Mouse (Mus musculus) midbrain, postnatal 0 days (tissue): ENCODE measurements around the gene Zfp385b. TPM values are rescaled to one million over a fixed set of nuclear protein-coding genes. Genes with fewer than 3 reads are reported as not detected.
A peak's percentile ranks its signal among the peaks of the same experiment; 100 is the strongest.

ENCODE experiments used
- ATAC-seq: fragments of 200-750 bp; cut with Nextera tagmentation; 2 replicates; pipeline ENCODE4 v1.8.0; 2017; ENCODE audit warnings: moderate number of reproducible peaks, mild to moderate bottlenecking, moderate TSS enrichment, moderate library complexity; ENCODE audit not compliant: low FRiP score
- DNase-seq: peaks from one replicate; pipeline ENCODE4 v3.0.0-alpha.2; 2015; ENCODE audit warnings: low spot score
- H3K27ac ChIP-seq: fragments of 300-500 bp; sonication (generic); 2 replicates; pipeline ENCODE4 v1.5.1; 2014; ENCODE audit warnings: low read depth, mild to moderate bottlenecking, low read length, mixed read lengths
- H3K27me3 ChIP-seq: fragments of 300-500 bp; sonication (generic); 2 replicates; pipeline ENCODE4 v1.6.1; 2014; ENCODE audit warnings: low read length, control low read depth, mixed read lengths; ENCODE audit not compliant: insufficient read depth
- H3K36me3 ChIP-seq: fragments of 300-500 bp; sonication (generic); 2 replicates; pipeline ENCODE4 v1.6.1; 2014; ENCODE audit warnings: low read length, control low read depth, mixed read lengths; ENCODE audit not compliant: insufficient read depth
- H3K4me1 ChIP-seq: fragments of 300-500 bp; sonication (generic); 2 replicates; pipeline ENCODE4 v1.6.1; 2014; ENCODE audit warnings: mild to moderate bottlenecking, control low read depth, antibody characterized with exemption, low read length, mixed read lengths; ENCODE audit not compliant: insufficient read depth
- H3K4me2 ChIP-seq: fragments of 300-500 bp; sonication (generic); 2 replicates; pipeline ENCODE4 v1.6.1; 2014; ENCODE audit warnings: low read depth, mild to moderate bottlenecking, low read length, mixed read lengths; ENCODE audit not compliant: poor library complexity, severe bottlenecking
- H3K4me3 ChIP-seq: fragments of 300-500 bp; sonication (generic); 2 replicates; pipeline ENCODE4 v1.5.1; 2014; ENCODE audit warnings: low read depth, mild to moderate bottlenecking, low read length, moderate library complexity
- H3K9ac ChIP-seq: fragments of 300-500 bp; sonication (generic); replicated peaks from 2 replicates; pipeline ENCODE4 v1.6.1; 2014; ENCODE audit warnings: mild to moderate bottlenecking, low read length, moderate library complexity, mixed read lengths; ENCODE audit not compliant: poor library complexity, severe bottlenecking
- H3K9me3 ChIP-seq: fragments of 300-500 bp; sonication (generic); 2 replicates; pipeline ENCODE4 v1.6.1; 2016; ENCODE audit warnings: low read length, control low read depth
- CTCF ChIP-seq: IDR thresholded peaks from 2 replicates; pipeline ENCODE4 v1.5.1; 2016; ENCODE audit warnings: antibody characterized with exemption, mild to moderate bottlenecking
- WGBS: fragments of 180-500 bp; shearing (Covaris S2); extraction: QIAGEN DNeasy Blood & Tissue Kit; methylation state at CpG from one replicate; pipeline ENCODE4 v1.1.7; 2014; 5-methylcytosine and 5-hydroxymethylcytosine counted together
- polyA plus RNA-seq: library from polyadenylated mRNA; unstranded; fragments of >200 nt; fragmentation: Nextera tagmentation; extraction: Ambion mirVana; gene quantifications from 2 replicates; pipeline ENCODE4 v1.2.1, GENCODE M21; 2015
- total RNA-seq: library from RNA; depleted of rRNA; stranded (reverse); fragments of >200 nt; gene quantifications from 2 replicates; pipeline ENCODE4 v1.2.3, GENCODE M21; 2014

Gene Zfp385b
- total and polyA plus RNA-seq, 2 experiments from 2014 or later, result 11.8 to 16.6 TPM

GRCm38 (mm10) chr2:77592525-77592924 is 226.9 kb downstream of the Zfp385b start:
- ATAC-seq (no peak), DNase-seq (no peak)
- TF ChIP-seq CTCF, result no peak
- no peak overlapping the region for H3K4me3 ChIP-seq
- no peaks in the 10 kb centered on the region for H3K36me3 ChIP-seq
- H3K9me3 ChIP-seq, result 0 out of 2 replicates have a peak, but pooled peaks cover 4% of the 10 kb centered on the region
- H3K4me2 ChIP-seq, result no peak overlapping the region
- H3K27ac ChIP-seq, result no peak overlapping the region
- no peaks in the 10 kb centered on the region for H3K4me1 ChIP-seq
- H3K27me3 ChIP-seq, result no peaks in the 10 kb centered on the region
- H3K9ac ChIP-seq, result no peak overlapping the region
- 66% methylated on average over 6 of the region's 6 CpGs for WGBS

GRCm38 (mm10) chr2:77589205-77589901 is 230.1 kb downstream of the Zfp385b start:
- H3K27me3 ChIP-seq, result no peaks in the 10 kb centered on the region
- no peak overlapping the region for H3K4me2 ChIP-seq
- DNase-seq (peak; percentile 86), ATAC-seq (no peak; the same call in 1 of the 2 replicates)
- H3K4me3 ChIP-seq, result no peak overlapping the region
- no peaks in the 10 kb centered on the region for H3K4me1 ChIP-seq
- 69% methylated on average over 12 of the region's 12 CpGs for WGBS
- no peaks in the 10 kb centered on the region for H3K36me3 ChIP-seq
- peak overlapping the region; percentile 43; the same call in 1 of the 2 replicates for H3K27ac ChIP-seq
- H3K9me3 ChIP-seq, result 0 out of 2 replicates have a peak, but pooled peaks cover 6% of the 10 kb centered on the region
- H3K9ac ChIP-seq, result no peak overlapping the region
- TF ChIP-seq CTCF, result no peak

GRCm38 (mm10) chr2:77587387-77587786 is 232.1 kb downstream of the Zfp385b start:
- Histone ChIP-seq H3K4me3 (no peak overlapping the region), H3K27me3 (no peaks in the 10 kb centered on the region), H3K4me1 (no peaks in the 10 kb centered on the region), H3K27ac (no peak overlapping the region), H3K4me2 (no peak overlapping the region), H3K36me3 (no peaks in the 10 kb centered on the region), H3K9ac (no peak overlapping the region), H3K9me3 (0 out of 2 replicates have a peak, but pooled peaks cover 6% of the 10 kb centered on the region)
- ATAC-seq (no peak), DNase-seq (no peak)
- no peak for TF ChIP-seq CTCF
- 78% methylated on average over 4 of the region's 4 CpGs for WGBS

- no peak for TF ChIP-seq CTCF
- 86% methylated on average over 4 of the region's 4 CpGs for WGBS
- no peak overlapping the region for H3K27ac ChIP-seq
- H3K36me3 ChIP-seq, result no peaks in the 10 kb centered on the region
- H3K9me3 ChIP-seq, result 0 out of 2 replicates have a peak, but pooled peaks cover 6% of the 10 kb centered on the region
- ATAC-seq (no peak), DNase-seq (no peak)
- H3K27me3 ChIP-seq, result no peaks in the 10 kb centered on the region
- no peaks in the 10 kb centered on the region for H3K4me1 ChIP-seq
- no peak overlapping the region for H3K9ac ChIP-seq
- H3K4me3 ChIP-seq, result no peak overlapping the region
- no peak overlapping the region for H3K4me2 ChIP-seq
Observed at GRCm38 (mm10) chr2:77586581-77587360, 232.7 kb downstream of the Zfp385b start.

GRCm38 (mm10) chr2:77583586-77583985 is 235.9 kb downstream of the Zfp385b start:
- H3K4me2 ChIP-seq, result no peak overlapping the region
- TF ChIP-seq CTCF, result no peak
- WGBS, result 92% methylated on average over 1 of the region's 1 CpGs
- 0 out of 2 replicates have a peak, but pooled peaks cover 6% of the 10 kb centered on the region for H3K9me3 ChIP-seq
- no peaks in the 10 kb centered on the region for H3K4me1 ChIP-seq
- ATAC-seq, result no peak
- no peak overlapping the region for H3K27ac ChIP-seq
- no peak for DNase-seq
- no peaks in the 10 kb centered on the region for H3K27me3 ChIP-seq
- H3K9ac ChIP-seq, result no peak overlapping the region
- no peaks in the 10 kb centered on the region for H3K36me3 ChIP-seq
- H3K4me3 ChIP-seq, result no peak overlapping the region

- Histone ChIP-seq H3K27ac (no peak overlapping the region), H3K4me2 (no peak overlapping the region), H3K9ac (no peak overlapping the region), H3K9me3 (no peaks in the 10 kb centered on the region), H3K4me3 (no peak overlapping the region), H3K27me3 (no peaks in the 10 kb centered on the region), H3K36me3 (no peaks in the 10 kb centered on the region), H3K4me1 (no peaks in the 10 kb centered on the region)
- ATAC-seq (no peak), DNase-seq (no peak)
- 79% methylated on average over 1 of the region's 1 CpGs for WGBS
- TF ChIP-seq CTCF, result no peak
Observed at GRCm38 (mm10) chr2:77576571-77576970, 242.9 kb downstream of the Zfp385b start.
